Comparison of ENCODE assay signal across 34 mouse cellular contexts in genomic region chr16:23930426-23931073, GRCm38 (mm10). TPM values are rescaled to one million over a fixed set of nuclear protein-coding genes. Genes with fewer than 3 reads are reported as not detected.
A peak's percentile ranks its signal among the peaks of the same experiment; 100 is the strongest.
DNase-seq lines count a peak whose midpoint lies in the region; ATAC-seq lines count a peak whose summit lies in the region.
"Had no signal": no experiment of that assay in that cellular context is flagged by ENCODE, and none has a peak within 500 bp of the region (broad histone marks: within the 10 kb centered on the region; RNA-seq: fewer than 3 reads in every experiment).

No protein-coding gene starts in this region.

- no peak overlapping the region for H3K27ac ChIP-seq in forebrain, embryonic 11.5 days (ENCODE audit: low read depth, low read length)
- H3K27ac ChIP-seq in forebrain, embryonic 10.5 days = no peak overlapping the region
- no peak overlapping the region for H3K27ac ChIP-seq in heart, embryonic 12.5 days (ENCODE audit: poor library complexity, severe bottlenecking)
- H3K27ac ChIP-seq: embryonic facial prominence, embryonic 12.5 days; forebrain, embryonic 12.5 days; gastrocnemius, adult 2 months; heart, adult 2 months; hindbrain, embryonic 12.5 days; hindbrain, embryonic 15.5 days had no signal

- 87% methylated on average over 3 of the region's 3 CpGs for WGBS in forebrain, embryonic 11.5 days
- 84% methylated on average over 3 of the region's 3 CpGs for WGBS in forebrain, embryonic 10.5 days
- WGBS in heart, embryonic 12.5 days = 79% methylated on average over 3 of the region's 3 CpGs

- no peak overlapping the region for H3K9ac ChIP-seq in forebrain, embryonic 11.5 days (ENCODE audit: low read length)
- no peak overlapping the region for H3K9ac ChIP-seq in heart, embryonic 12.5 days
- H3K9ac ChIP-seq: embryonic facial prominence, embryonic 12.5 days; forebrain, embryonic 12.5 days; hindbrain, embryonic 12.5 days; hindbrain, embryonic 15.5 days had no signal

- H3K27me3 ChIP-seq in forebrain, embryonic 11.5 days (ENCODE audit: control insufficient read depth, insufficient read depth, low read length) = no peaks in the 10 kb centered on the region
- H3K27me3 ChIP-seq in forebrain, embryonic 10.5 days (ENCODE audit: poor library complexity, severe bottlenecking) = no peaks in the 10 kb centered on the region
- 0 out of 2 replicates have a peak, but pooled peaks cover 10% of the 10 kb centered on the region for H3K27me3 ChIP-seq in heart, embryonic 12.5 days (replicated peaks)
- H3K27me3 ChIP-seq: CH12.LX; embryonic facial prominence, embryonic 12.5 days; forebrain, embryonic 12.5 days; hindbrain, embryonic 12.5 days; hindbrain, embryonic 15.5 days had no signal

- no peaks in the 10 kb centered on the region for H3K4me1 ChIP-seq in forebrain, embryonic 11.5 days (replicated peaks; ENCODE audit: control insufficient read depth, insufficient read depth, low read length)
- H3K4me1 ChIP-seq in forebrain, embryonic 10.5 days = no peaks in the 10 kb centered on the region
- H3K4me1 ChIP-seq in heart, embryonic 12.5 days (replicated peaks) = peaks cover 4% of the 10 kb centered on the region; the same call in 1 of the 2 replicates
- H3K4me1 ChIP-seq: embryonic facial prominence, embryonic 12.5 days; forebrain, embryonic 12.5 days; hindbrain, embryonic 12.5 days; hindbrain, embryonic 15.5 days had no signal

- no peak overlapping the region for H3K4me3 ChIP-seq in forebrain, embryonic 11.5 days (ENCODE audit: low read depth, low read length)
- no peak overlapping the region for H3K4me3 ChIP-seq in forebrain, embryonic 10.5 days
- no peak overlapping the region for H3K4me3 ChIP-seq in heart, embryonic 12.5 days
- H3K4me3 ChIP-seq: embryonic facial prominence, embryonic 12.5 days; forebrain, embryonic 12.5 days; gastrocnemius, adult 2 months; heart, adult 2 months; hindbrain, embryonic 12.5 days; hindbrain, embryonic 15.5 days had no signal

- peak; percentile 30 for DNase-seq in forebrain, embryonic 11.5 days (ENCODE audit: low spot score)
- DNase-seq in forebrain, embryonic 10.5 days (ENCODE audit: extremely low spot score, low spot score) = no peak
- DNase-seq in heart, adult 11 months = no peak
- DNase-seq in R1 (ENCODE audit: low read depth, low spot score) = peak; percentile 30
- no peak for DNase-seq in cerebellum, adult 11 months
- DNase-seq: adrenal gland, adult 8-10 months; adrenal gland, postnatal 25 days; B cell, adult 2 months; cerebellum, adult 18-20 months; cerebellum, adult 9-10 months; cerebellum, postnatal 14 days; gastrocnemius, adult 2 months; gastrocnemius, postnatal 14 days; heart, adult 2 months; heart, postnatal 14 days; kidney, adult 2 months had no signal

- no peak for ATAC-seq in forebrain, embryonic 11.5 days (replicated peaks; ENCODE audit: low FRiP score)
- no peak for ATAC-seq in heart, embryonic 12.5 days (ENCODE audit: insufficient number of reproducible peaks, low FRiP score)
- ATAC-seq in monocyte, adult 5-6 weeks (replicated peaks; ENCODE audit: insufficient number of reproducible peaks, low FRiP score, low TSS enrichment, poor library complexity, severe bottlenecking) = 0 out of 2 replicates have a peak, but pooled peaks have one; percentile 10
- ATAC-seq: activated CD4-positive, CD25-positive, alpha-beta regulatory T cell, adult 4 months; forebrain, embryonic 16.5 days; intestine, postnatal 0 days had no signal

- H3K4me2 ChIP-seq in forebrain, embryonic 11.5 days (ENCODE audit: low read depth, low read length, severe bottlenecking) = no peak overlapping the region
- peak overlapping the region; percentile 57 for H3K4me2 ChIP-seq in heart, embryonic 12.5 days
- H3K4me2 ChIP-seq: embryonic facial prominence, embryonic 12.5 days; forebrain, embryonic 12.5 days; hindbrain, embryonic 12.5 days; hindbrain, embryonic 15.5 days had no signal

- no peaks in the 10 kb centered on the region for H3K9me3 ChIP-seq in forebrain, embryonic 11.5 days (ENCODE audit: control insufficient read depth, low read length)
- no peaks in the 10 kb centered on the region for H3K9me3 ChIP-seq in forebrain, embryonic 10.5 days
- H3K9me3 ChIP-seq in heart, embryonic 12.5 days (replicated peaks) = no peaks in the 10 kb centered on the region
- H3K9me3 ChIP-seq: embryonic facial prominence, embryonic 12.5 days; forebrain, embryonic 12.5 days; hindbrain, embryonic 12.5 days; hindbrain, embryonic 15.5 days had no signal

- H3K36me3 ChIP-seq in forebrain, embryonic 11.5 days (ENCODE audit: control insufficient read depth, insufficient read depth, low read length) = no peaks in the 10 kb centered on the region
- no peaks in the 10 kb centered on the region for H3K36me3 ChIP-seq in forebrain, embryonic 10.5 days (replicated peaks)
- H3K36me3 ChIP-seq in heart, embryonic 12.5 days = no peaks in the 10 kb centered on the region
- H3K36me3 ChIP-seq: embryonic facial prominence, embryonic 12.5 days; forebrain, embryonic 12.5 days; G1E; hindbrain, embryonic 12.5 days; hindbrain, embryonic 15.5 days had no signal

RNA-seq across cellular contexts. Expression of gene Rtp2, which starts 1.6 kb away (rescaled TPM):
- polyA plus RNA-seq in forebrain, embryonic 11.5 days (2014; fragmentation: Nextera tagmentation; extraction: Ambion mirVana) = not detected in 2 replicates
- polyA plus RNA-seq in forebrain, embryonic 10.5 days (2016; fragmentation: Nextera tagmentation; extraction: Ambion mirVana) = not detected in 2 replicates
- polyA plus RNA-seq in heart, embryonic 12.5 days (2016; fragmentation: Nextera tagmentation; extraction: Ambion mirVana) = not detected in 2 replicates
- not detected in 3 replicates for total RNA-seq in monocyte, adult 5-6 weeks (2017)
- total RNA-seq: adrenal gland, adult 8-10 months; adrenal gland, postnatal 25 days; CH12.LX; G1E; gastrocnemius, adult 2 months; gastrocnemius, postnatal 14 days; gastrocnemius, postnatal 4 days; heart, adult 2 months; heart, postnatal 14 days; hematopoietic stem cell, adult 5-6 weeks had no signal
- polyA plus RNA-seq: activated CD4-positive, CD25-positive, alpha-beta regulatory T cell, adult 4 months; G1E; heart, adult 2 months; heart, embryonic 11.5 days; heart, embryonic 16.5 days; hindbrain, embryonic 12.5 days; hindbrain, embryonic 15.5 days; intestine, embryonic 14.5 days; intestine, postnatal 0 days; kidney, adult 2 months had no signal

RNA-seq across cellular contexts. Expression of gene Sst, which starts 39.8 kb away (rescaled TPM):
- polyA plus RNA-seq in forebrain, embryonic 11.5 days (2014; fragmentation: Nextera tagmentation; extraction: Ambion mirVana) = 5.7 and 9.4 TPM in 2 replicates
- 0.68 and 0.95 TPM in 2 replicates for polyA plus RNA-seq in forebrain, embryonic 10.5 days (2016; fragmentation: Nextera tagmentation; extraction: Ambion mirVana)
- polyA plus RNA-seq in heart, embryonic 12.5 days (2016; fragmentation: Nextera tagmentation; extraction: Ambion mirVana) = 0.26 TPM in 1 of 2 replicates, not detected in the other
- not detected in 3 replicates for total RNA-seq in monocyte, adult 5-6 weeks (2017)
- total RNA-seq: adrenal gland, postnatal 25 days; CH12.LX; G1E; gastrocnemius, adult 2 months; gastrocnemius, postnatal 14 days; gastrocnemius, postnatal 4 days; heart, adult 2 months; heart, postnatal 14 days; hematopoietic stem cell, adult 5-6 weeks had no signal
- polyA plus RNA-seq: activated CD4-positive, CD25-positive, alpha-beta regulatory T cell, adult 4 months; G1E; heart, adult 2 months; heart, embryonic 16.5 days; kidney, adult 2 months had no signal

RNA-seq across cellular contexts. Expression of gene Gm37419, which starts 57.7 kb away (rescaled TPM):
- polyA plus RNA-seq in forebrain, embryonic 11.5 days (2014; fragmentation: Nextera tagmentation; extraction: Ambion mirVana) = not detected in 2 replicates
- not detected in 2 replicates for polyA plus RNA-seq in forebrain, embryonic 10.5 days (2016; fragmentation: Nextera tagmentation; extraction: Ambion mirVana)
- polyA plus RNA-seq in heart, embryonic 12.5 days (2016; fragmentation: Nextera tagmentation; extraction: Ambion mirVana) = not detected in 2 replicates
- not detected in 3 replicates for total RNA-seq in monocyte, adult 5-6 weeks (2017)
- total RNA-seq: adrenal gland, adult 8-10 months; adrenal gland, postnatal 25 days; CH12.LX; G1E; gastrocnemius, adult 2 months; gastrocnemius, postnatal 14 days; gastrocnemius, postnatal 4 days; heart, adult 2 months; heart, postnatal 14 days; hematopoietic stem cell, adult 5-6 weeks had no signal
- polyA plus RNA-seq: activated CD4-positive, CD25-positive, alpha-beta regulatory T cell, adult 4 months; brain, embryonic 14.5 days; embryonic facial prominence, embryonic 12.5 days; forebrain, embryonic 12.5 days; forebrain, embryonic 16.5 days; frontal cortex, adult 2 months; G1E; heart, adult 2 months; heart, embryonic 11.5 days; heart, embryonic 16.5 days; hindbrain, embryonic 12.5 days; hindbrain, embryonic 15.5 days; intestine, embryonic 14.5 days; intestine, postnatal 0 days; kidney, adult 2 months had no signal

RNA-seq across cellular contexts. Expression of gene Bcl6, which starts 58.1 kb away (rescaled TPM):
- polyA plus RNA-seq in forebrain, embryonic 11.5 days (2014; fragmentation: Nextera tagmentation; extraction: Ambion mirVana) = 0.12 and 0.24 TPM in 2 replicates
- 0.14 and 0.25 TPM in 2 replicates for polyA plus RNA-seq in forebrain, embryonic 10.5 days (2016; fragmentation: Nextera tagmentation; extraction: Ambion mirVana)
- polyA plus RNA-seq in heart, embryonic 12.5 days (2016; fragmentation: Nextera tagmentation; extraction: Ambion mirVana) = 0.24 and 0.35 TPM in 2 replicates
- total RNA-seq in monocyte, adult 5-6 weeks (2017) = 74.7 to 91.8 TPM (median 83.1 TPM) in 3 replicates
- polyA plus RNA-seq: G1E had no signal

Comparison
In these comparisons a context has a peak if more than half of its experiments do, and no peak if none do; other contexts are left out.
1. DNase-seq: peak in forebrain, embryonic 11.5 days (single experiment) and R1 (single experiment); none in forebrain, embryonic 10.5 days (single experiment), heart, adult 11 months (single experiment) and cerebellum, adult 11 months (single experiment).